Mouse (Mus musculus): ENCODE data around the gene Nt5dc3. TPM values are rescaled to one million over a fixed set of nuclear protein-coding genes. Genes with fewer than 3 reads are reported as not detected.

The Nt5dc3 gene
- polyA plus RNA-seq, 1 experiment from 2014 or later: 1.0 TPM

DNA sequence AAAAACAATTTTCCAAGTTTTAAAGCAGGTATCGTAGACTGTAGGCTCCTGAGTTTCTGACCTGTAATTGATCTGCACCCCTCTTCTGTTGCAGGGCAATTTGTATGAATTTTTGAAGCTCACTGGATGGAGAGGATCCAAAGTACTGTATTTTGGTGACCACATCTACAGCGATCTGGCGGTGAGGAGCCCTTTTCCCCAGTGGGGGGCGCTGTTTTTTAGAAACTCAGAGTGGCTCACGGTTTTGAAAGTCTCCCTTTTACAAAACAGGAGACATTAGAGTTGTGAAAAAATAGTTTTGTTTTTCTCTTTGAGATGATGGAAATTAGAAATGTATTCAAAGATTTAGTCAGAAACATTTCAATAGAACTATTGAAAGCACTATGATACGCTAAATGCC lies 45.3 kb downstream of the Nt5dc3 start:
- ATAC-seq (ENCODE audit: insufficient number of reproducible peaks, low FRiP score, low TSS enrichment, low read depth): no peak
- no peaks in the 10 kb centered on the region for H3K27me3 ChIP-seq
- H3K36me3 ChIP-seq: no peaks in the 10 kb centered on the region; the same call in 1 of the 2 replicates
- 86% methylated on average over 6 of the region's 6 CpGs for WGBS
- no peak overlapping the region for H3K4me3 ChIP-seq
- no peak overlapping the region for H3K9ac ChIP-seq
- peaks cover 20% of the 10 kb centered on the region for H3K4me1 ChIP-seq
- H3K27ac ChIP-seq: no peak overlapping the region
- H3K4me2 ChIP-seq: no peak overlapping the region
- H3K9me3 ChIP-seq: no peaks in the 10 kb centered on the region

DNA sequence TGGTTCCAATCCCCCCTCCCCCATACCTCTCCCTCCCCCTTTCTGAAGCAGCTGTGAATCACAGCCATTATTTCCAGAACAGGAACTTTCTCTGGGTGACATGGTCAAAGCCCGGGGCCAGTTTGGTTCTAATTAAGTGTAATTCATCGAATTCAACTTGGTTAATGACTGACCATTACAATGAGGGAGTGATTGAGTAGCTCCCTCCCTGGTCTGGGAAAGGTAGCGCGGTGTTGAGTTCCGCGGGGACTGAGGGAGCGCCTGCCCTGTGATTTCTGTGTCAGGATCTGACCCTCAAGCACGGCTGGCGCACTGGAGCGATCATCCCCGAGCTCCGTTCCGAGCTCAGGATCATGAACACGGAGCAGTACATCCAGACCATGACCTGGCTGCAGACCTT lies 46.1 kb downstream of the Nt5dc3 start:
- Histone ChIP-seq H3K4me3 (no peak overlapping the region), H3K27me3 (no peaks in the 10 kb centered on the region), H3K9ac (no peak overlapping the region), H3K9me3 (no peaks in the 10 kb centered on the region), H3K27ac (no peak overlapping the region), H3K4me1 (peaks cover 13% of the 10 kb centered on the region), H3K36me3 (no peaks in the 10 kb centered on the region; the same call in 1 of the 2 replicates), H3K4me2 (no peak overlapping the region)
- ATAC-seq (ENCODE audit: insufficient number of reproducible peaks, low FRiP score, low TSS enrichment, low read depth): no peak
- WGBS: 51% methylated on average over 14 of the region's 14 CpGs

DNA sequence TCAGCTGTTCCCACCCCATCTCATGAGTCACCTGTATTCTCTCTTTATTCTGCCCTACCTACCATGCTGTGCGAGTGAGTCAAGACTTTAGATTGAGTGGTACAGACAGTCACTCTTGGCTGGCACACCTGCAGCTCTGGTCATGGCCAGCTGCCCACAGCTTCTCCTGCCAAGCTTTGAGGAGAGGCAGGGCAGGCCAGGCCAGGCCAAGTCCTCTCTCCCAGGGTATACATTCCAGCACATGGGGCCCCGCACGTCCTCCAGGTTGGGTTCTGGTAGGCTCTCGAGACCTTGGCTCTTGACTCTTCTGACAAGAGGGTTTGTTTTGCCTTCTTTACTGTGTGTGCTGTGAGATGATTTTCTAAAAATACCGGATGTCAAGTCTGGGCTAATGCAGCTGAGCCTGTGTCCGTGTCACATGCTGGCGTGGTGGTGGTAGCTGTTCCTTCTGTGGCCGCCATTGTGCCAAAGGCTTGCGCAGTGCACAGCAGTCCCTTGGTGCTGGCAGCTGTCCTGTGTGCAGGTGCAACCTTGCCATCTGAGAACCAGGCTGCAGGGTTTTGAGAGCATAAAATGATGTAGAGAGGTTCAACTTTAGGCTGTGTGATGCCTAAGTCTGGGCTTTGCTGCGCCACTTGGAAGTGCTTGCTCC lies 47.2 kb downstream of the Nt5dc3 start:
- Histone ChIP-seq H3K4me3 (no peak overlapping the region), H3K9me3 (no peaks in the 10 kb centered on the region), H3K4me1 (peaks cover 9% of the 10 kb centered on the region), H3K27ac (no peak overlapping the region), H3K4me2 (no peak overlapping the region), H3K27me3 (no peaks in the 10 kb centered on the region), H3K9ac (no peak overlapping the region), H3K36me3 (no peaks in the 10 kb centered on the region)
- no peak for ATAC-seq (ENCODE audit: insufficient number of reproducible peaks, low FRiP score, low TSS enrichment, low read depth)
- 84% methylated on average over 10 of the region's 10 CpGs for WGBS

DNA sequence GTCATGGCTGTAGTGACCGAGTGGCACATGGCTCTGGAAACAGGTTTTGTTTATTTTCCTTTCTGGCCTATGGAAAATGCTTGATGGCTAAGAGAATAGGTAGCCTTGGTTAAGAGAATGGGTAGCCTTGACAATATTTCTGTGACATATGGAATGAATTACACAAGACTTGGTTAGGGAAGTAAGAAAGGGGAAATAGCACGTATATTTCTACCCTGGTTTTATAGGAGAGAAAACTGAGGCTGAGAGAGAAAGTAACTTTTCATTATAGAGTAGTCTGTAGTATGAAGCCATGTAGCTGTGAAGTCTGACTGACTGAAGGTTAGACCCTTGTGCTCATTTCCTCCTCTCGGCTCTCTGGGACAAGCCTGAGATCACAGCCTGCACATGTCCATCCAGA lies 48.1 kb downstream of the Nt5dc3 start:
- Histone ChIP-seq H3K27ac (no peak overlapping the region), H3K9me3 (no peaks in the 10 kb centered on the region), H3K9ac (no peak overlapping the region), H3K4me3 (no peak overlapping the region), H3K36me3 (0 out of 2 replicates have a peak, but pooled peaks cover under 1% of the 10 kb centered on the region), H3K4me1 (peaks cover 9% of the 10 kb centered on the region), H3K4me2 (no peak overlapping the region), H3K27me3 (no peaks in the 10 kb centered on the region)
- 51% methylated on average over 3 of the region's 3 CpGs for WGBS
- no peak for ATAC-seq (ENCODE audit: insufficient number of reproducible peaks, low FRiP score, low TSS enrichment, low read depth)

DNA sequence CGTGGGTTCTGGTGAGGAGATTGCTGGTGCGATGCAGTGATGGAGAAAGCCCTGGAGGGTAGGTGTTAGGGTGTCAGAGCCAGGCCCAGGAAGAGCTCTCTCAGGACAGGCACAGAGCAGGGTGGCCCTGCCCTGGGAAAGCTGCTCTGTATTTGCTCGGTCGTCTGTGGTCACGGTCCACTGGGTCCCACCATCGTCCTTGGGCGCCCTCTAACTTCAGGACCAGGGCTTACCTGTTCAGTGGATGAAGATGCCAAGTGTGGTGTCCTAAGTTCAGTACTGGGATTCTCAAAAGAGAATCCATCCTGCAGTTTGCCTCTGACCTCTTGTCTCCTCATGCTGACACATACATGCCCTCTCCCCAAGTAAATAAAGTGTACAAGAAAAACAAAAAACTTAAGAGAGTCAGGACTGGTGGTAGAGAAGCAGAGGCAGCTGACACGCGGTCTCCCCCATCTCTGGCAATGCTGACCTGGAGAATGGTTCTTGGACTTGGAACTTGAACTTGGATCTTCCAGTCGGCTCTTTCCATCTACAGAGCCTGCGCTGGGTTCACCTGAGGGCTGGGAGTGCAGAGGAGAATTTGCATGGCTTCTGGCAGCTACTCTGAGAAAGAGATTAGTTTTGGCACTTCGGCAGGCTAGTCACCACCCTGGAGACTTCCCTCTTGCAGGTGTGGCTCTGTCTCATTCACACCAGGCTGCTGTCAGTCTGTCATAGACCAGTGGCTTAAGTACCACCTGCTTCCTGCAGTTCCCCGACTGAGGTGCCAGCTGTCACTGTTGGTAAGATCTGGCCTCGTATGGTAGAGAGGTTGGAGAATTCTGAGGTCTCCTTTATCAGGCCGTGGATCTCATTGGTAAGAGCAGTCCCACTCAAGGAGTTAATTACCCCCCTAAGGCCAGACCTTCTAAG lies 49.7 kb downstream of the Nt5dc3 start:
- H3K27me3 ChIP-seq: no peaks in the 10 kb centered on the region
- no peak overlapping the region for H3K9ac ChIP-seq
- 86% methylated on average over 15 of the region's 15 CpGs for whole genome bisulfite sequencing
- no peak overlapping the region for H3K4me3 ChIP-seq
- no peaks in the 10 kb centered on the region for H3K9me3 ChIP-seq
- H3K4me1 ChIP-seq: peaks cover 9% of the 10 kb centered on the region
- 0 out of 2 replicates have a peak, but pooled peaks cover 3% of the 10 kb centered on the region for H3K36me3 ChIP-seq
- H3K27ac ChIP-seq: no peak overlapping the region
- ATAC-seq (ENCODE audit: insufficient number of reproducible peaks, low FRiP score, low TSS enrichment, low read depth): no peak
- H3K4me2 ChIP-seq: no peak overlapping the region

DNA sequence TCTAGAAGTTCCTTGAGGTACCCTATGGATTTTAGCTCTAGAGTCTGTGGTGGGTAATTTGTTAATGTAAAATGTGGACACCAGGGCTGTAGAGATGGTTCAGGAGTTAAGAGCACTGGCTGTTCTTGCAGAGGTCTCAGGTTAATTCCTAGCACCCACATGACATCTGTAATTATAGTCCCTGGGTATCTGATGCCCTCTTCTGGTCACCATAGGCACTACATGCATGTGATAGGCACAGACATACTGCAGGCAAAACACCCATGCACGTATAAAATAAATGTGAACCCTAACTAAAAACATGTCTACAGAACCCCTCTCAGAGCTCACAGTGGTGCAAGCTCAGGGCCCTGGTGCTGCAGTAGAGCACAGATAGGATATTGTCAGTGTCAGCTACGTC lies 50.7 kb downstream of the Nt5dc3 start:
- Histone ChIP-seq H3K4me2 (no peak overlapping the region), H3K4me1 (peaks cover 9% of the 10 kb centered on the region), H3K4me3 (no peak overlapping the region), H3K27ac (no peak overlapping the region), H3K36me3 (peaks cover 7% of the 10 kb centered on the region), H3K9ac (no peak overlapping the region), H3K27me3 (no peaks in the 10 kb centered on the region), H3K9me3 (no peaks in the 10 kb centered on the region)
- WGBS: 93% methylated on average over 2 of the region's 2 CpGs
- ATAC-seq (ENCODE audit: insufficient number of reproducible peaks, low FRiP score, low TSS enrichment, low read depth): no peak

DNA sequence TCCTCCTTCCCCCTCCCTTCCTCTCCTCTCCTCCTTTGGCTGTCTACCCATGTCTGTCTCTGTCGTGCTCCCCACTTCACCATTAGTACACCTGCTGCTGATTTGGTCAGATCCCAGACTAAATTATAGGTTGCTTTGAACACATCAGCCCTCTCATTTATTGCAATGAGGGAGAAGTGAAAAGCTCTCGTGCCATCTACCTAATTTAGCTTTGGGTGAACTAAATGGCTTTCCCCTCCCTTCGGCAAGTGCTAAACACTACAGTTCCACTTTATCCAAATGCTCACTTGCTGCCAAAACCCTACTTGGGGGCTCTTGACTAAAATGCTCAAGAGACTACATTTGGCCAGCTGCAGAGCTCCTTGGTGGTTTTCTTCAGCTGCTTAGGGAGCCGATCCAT lies 58.0 kb downstream of the Nt5dc3 start:
- Histone ChIP-seq H3K4me3 (no peak overlapping the region), H3K9ac (no peak overlapping the region), H3K4me2 (no peak overlapping the region), H3K9me3 (no peaks in the 10 kb centered on the region), H3K4me1 (no peaks in the 10 kb centered on the region), H3K36me3 (peaks cover 16% of the 10 kb centered on the region), H3K27me3 (no peaks in the 10 kb centered on the region), H3K27ac (no peak overlapping the region)
- no peak for ATAC-seq (ENCODE audit: insufficient number of reproducible peaks, low FRiP score, low TSS enrichment, low read depth)
- WGBS: 61% methylated on average over 4 of the region's 4 CpGs

DNA sequence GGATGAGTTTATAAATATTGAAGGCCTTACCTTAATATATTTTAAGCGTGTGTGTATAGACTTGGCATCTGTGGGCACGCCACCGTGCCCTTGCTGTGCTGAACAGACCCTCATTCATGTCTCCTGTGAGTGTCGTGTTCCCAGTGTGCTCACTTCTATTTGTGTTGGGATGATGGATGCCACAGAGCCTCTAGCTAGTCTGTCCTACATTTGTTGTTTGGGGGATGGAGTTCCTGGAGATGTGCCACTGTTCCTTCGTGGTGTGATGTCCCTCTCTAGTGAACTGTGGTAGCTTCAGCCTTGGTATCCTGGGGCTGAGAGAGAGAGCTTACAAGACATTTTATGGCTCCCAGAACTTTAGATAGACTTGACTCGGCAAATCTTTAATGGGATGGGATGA lies 60.0 kb downstream of the Nt5dc3 start:
- Histone ChIP-seq H3K9ac (no peak overlapping the region), H3K4me2 (no peak overlapping the region), H3K36me3 (peaks cover 13% of the 10 kb centered on the region), H3K9me3 (no peaks in the 10 kb centered on the region), H3K27me3 (no peaks in the 10 kb centered on the region), H3K4me3 (no peak overlapping the region), H3K4me1 (no peaks in the 10 kb centered on the region), H3K27ac (no peak overlapping the region)
- WGBS: 90% methylated on average over 6 of the region's 6 CpGs
- no peak for ATAC-seq (ENCODE audit: insufficient number of reproducible peaks, low FRiP score, low TSS enrichment, low read depth)

DNA sequence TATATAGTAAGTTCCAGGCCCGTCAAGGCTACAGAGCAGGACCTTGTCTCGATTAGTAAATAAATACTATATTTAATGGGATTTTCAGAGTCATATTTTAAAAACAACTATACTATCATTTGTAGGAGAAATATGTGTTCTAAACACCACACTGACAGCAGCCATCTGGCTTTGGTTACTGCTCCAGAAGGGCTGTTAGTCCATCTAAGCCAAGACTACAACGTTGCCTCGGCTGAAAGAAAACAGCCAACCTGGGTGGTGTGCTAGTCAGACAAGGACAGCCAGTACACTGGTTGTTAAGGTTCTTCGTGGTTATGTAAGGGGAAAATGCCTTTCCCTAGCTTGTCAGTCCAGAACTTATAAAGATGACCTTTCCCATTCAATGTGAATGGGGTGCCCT lies 63.9 kb downstream of the Nt5dc3 start:
- Histone ChIP-seq H3K4me1 (no peaks in the 10 kb centered on the region), H3K36me3 (no peaks in the 10 kb centered on the region), H3K27ac (no peak overlapping the region), H3K4me3 (no peak overlapping the region), H3K9me3 (no peaks in the 10 kb centered on the region), H3K9ac (no peak overlapping the region), H3K4me2 (no peak overlapping the region), H3K27me3 (peaks cover 6% of the 10 kb centered on the region; the same call in 1 of the 2 replicates)
- ATAC-seq (ENCODE audit: insufficient number of reproducible peaks, low FRiP score, low TSS enrichment, low read depth): no peak
- WGBS: 56% methylated on average over 5 of the region's 5 CpGs

DNA sequence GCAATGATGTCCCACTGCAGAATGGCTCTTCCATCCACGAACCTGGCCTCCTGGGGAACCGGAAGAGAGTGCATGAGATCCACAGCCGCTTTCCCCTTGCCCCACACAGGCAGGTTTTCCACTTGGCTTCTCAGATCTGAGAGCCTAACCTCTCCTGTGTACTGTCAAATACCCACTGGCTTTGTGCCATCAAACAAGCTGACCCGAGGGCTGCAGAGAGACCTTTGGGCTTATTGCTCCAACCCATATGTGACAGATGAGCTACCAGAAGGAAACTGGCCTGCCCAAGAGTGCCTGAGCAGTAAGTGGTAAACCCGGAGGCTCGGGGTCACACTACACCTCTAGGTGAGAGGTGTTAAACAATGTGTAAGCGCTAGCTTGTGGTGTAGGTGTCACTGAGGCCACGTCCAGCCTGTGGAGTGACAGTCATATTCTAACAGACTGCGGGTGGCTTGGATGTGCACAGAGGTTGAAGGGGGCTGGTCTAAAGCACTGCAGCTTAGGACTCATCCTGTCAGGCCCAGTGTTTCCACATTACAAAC lies 68.2 kb downstream of the Nt5dc3 start:
- H3K36me3 ChIP-seq: no peaks in the 10 kb centered on the region
- no peak overlapping the region for H3K4me3 ChIP-seq
- no peaks in the 10 kb centered on the region for H3K9me3 ChIP-seq
- H3K27ac ChIP-seq: no peak overlapping the region
- H3K27me3 ChIP-seq: peaks cover 20% of the 10 kb centered on the region
- no peak for ATAC-seq (ENCODE audit: insufficient number of reproducible peaks, low FRiP score, low TSS enrichment, low read depth)
- 69% methylated on average over 9 of the region's 9 CpGs for WGBS
- H3K9ac ChIP-seq: no peak overlapping the region
- no peak overlapping the region for H3K4me2 ChIP-seq
- H3K4me1 ChIP-seq: no peaks in the 10 kb centered on the region

DNA sequence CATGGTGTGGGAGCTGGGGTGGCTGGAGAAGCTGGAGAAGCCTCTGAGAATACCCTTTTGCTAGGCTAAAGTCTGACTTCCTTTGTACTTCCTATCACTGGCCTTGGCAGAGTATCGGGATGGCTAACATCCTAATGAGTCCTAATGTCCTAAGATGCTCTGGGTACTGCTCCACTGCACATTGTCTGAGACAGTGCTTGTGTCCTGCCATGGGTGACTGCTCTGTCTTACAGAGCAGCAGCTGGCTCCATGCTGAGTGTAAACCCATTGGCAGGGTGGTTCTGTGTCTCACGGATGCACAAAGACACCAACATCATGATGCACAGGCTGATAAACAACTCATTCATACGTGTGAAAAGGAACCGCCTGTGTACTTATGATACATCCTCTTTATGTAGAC lies 70.3 kb downstream of the Nt5dc3 start:
- Histone ChIP-seq H3K27ac (no peak overlapping the region), H3K36me3 (no peaks in the 10 kb centered on the region), H3K4me1 (no peaks in the 10 kb centered on the region), H3K4me3 (no peak overlapping the region), H3K9me3 (no peaks in the 10 kb centered on the region), H3K4me2 (no peak overlapping the region), H3K27me3 (peaks cover 20% of the 10 kb centered on the region), H3K9ac (no peak overlapping the region)
- ATAC-seq (ENCODE audit: insufficient number of reproducible peaks, low FRiP score, low TSS enrichment, low read depth): no peak
- 87% methylated on average over 4 of the region's 4 CpGs for WGBS

DNA sequence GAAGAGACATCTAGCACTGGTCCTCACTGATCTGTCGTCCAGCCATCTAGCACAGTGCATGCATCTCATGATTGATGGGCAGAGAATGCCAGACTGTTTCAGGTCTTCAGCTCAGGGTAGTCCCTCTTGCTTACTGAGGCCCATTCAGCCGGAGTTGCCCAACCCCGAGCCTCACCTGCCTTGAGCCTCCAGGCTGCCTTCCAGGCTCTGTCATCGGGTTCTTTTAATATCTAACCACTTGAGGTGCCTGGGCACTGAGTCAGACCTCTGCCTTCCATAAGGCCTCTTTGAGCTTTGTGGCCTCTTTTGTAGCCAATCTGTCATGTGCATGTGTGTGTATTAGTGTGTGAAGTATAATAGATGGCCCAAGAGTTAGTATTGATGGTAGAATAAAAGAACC lies 70.7 kb downstream of the Nt5dc3 start:
- Histone ChIP-seq H3K9me3 (no peaks in the 10 kb centered on the region), H3K4me1 (no peaks in the 10 kb centered on the region), H3K4me3 (no peak overlapping the region), H3K9ac (no peak overlapping the region), H3K36me3 (no peaks in the 10 kb centered on the region), H3K27ac (no peak overlapping the region), H3K27me3 (peaks cover 20% of the 10 kb centered on the region), H3K4me2 (no peak overlapping the region)
- no peak for ATAC-seq (ENCODE audit: insufficient number of reproducible peaks, low FRiP score, low TSS enrichment, low read depth)
- 84% methylated on average over 4 of the region's 4 CpGs for WGBS
